Mouse (Mus musculus) midbrain, embryonic 11.5 days (tissue): Measurements from ENCODE around the gene Cnbd2. TPM values are rescaled to one million over a fixed set of nuclear protein-coding genes. Genes with fewer than 3 reads are reported as not detected.
"Not testable (repeated sequence)": the region's sequence is repeated elsewhere in the genome, so short reads cannot be mapped to it uniquely, and the experiment has no call there.

Source experiments
- ATAC-seq: fragments of 200-750 bp; cut with Nextera tagmentation; 2 replicates; pipeline ENCODE4 v1.8.0; 2017; ENCODE audit warnings: moderate TSS enrichment, moderate library complexity; ENCODE audit not compliant: low FRiP score
- DNase-seq: peaks from one replicate; pipeline ENCODE4 v3.0.0; 2015; ENCODE audit warnings: low spot score; ENCODE audit errors: missing footprints
- H3K27ac ChIP-seq: fragments of 300-500 bp; sonication (generic); 2 replicates; pipeline ENCODE4 v1.5.1; 2014; ENCODE audit warnings: low read depth, low read length
- H3K27me3 ChIP-seq: fragments of 300-500 bp; sonication (generic); 2 replicates; pipeline ENCODE4 v1.6.1; 2014; ENCODE audit warnings: mild to moderate bottlenecking, low read length, moderate library complexity, mixed read lengths; ENCODE audit not compliant: control insufficient read depth, insufficient read depth
- H3K36me3 ChIP-seq: fragments of 300-500 bp; sonication (generic); 2 replicates; pipeline ENCODE4 v1.6.1; 2014; ENCODE audit warnings: mild to moderate bottlenecking, low read length, moderate library complexity, mixed read lengths; ENCODE audit not compliant: control insufficient read depth, insufficient read depth
- H3K4me1 ChIP-seq: fragments of 300-500 bp; sonication (generic); 2 replicates; pipeline ENCODE4 v1.6.1; 2014; ENCODE audit warnings: low read length; ENCODE audit not compliant: control insufficient read depth, insufficient read depth
- H3K4me2 ChIP-seq: fragments of 300-500 bp; sonication (generic); 2 replicates; pipeline ENCODE4 v1.6.1; 2014; ENCODE audit warnings: mild to moderate bottlenecking, moderate library complexity
- H3K4me3 ChIP-seq: fragments of 300-500 bp; sonication (generic); 2 replicates; pipeline ENCODE4 v1.5.1; 2014; ENCODE audit warnings: low read depth, low read length
- H3K9ac ChIP-seq: fragments of 300-500 bp; sonication (generic); 2 replicates; pipeline ENCODE4 v1.6.1; 2014; ENCODE audit warnings: low read length
- H3K9me3 ChIP-seq: fragments of 300-500 bp; sonication (generic); 2 replicates; pipeline ENCODE4 v1.6.1; 2016; ENCODE audit warnings: low read length; ENCODE audit not compliant: control insufficient read depth
- WGBS: fragments of 180-500 bp; shearing (Covaris S2); extraction: QIAGEN DNeasy Blood & Tissue Kit; methylation state at CpG from one replicate; pipeline ENCODE4 v1.1.7; 2014; 5-methylcytosine and 5-hydroxymethylcytosine counted together
- polyA plus RNA-seq: library from polyadenylated mRNA; unstranded; fragments of >200 nt; fragmentation: Nextera tagmentation; extraction: Ambion mirVana; gene quantifications from 2 replicates; pipeline ENCODE4 v1.2.1, GENCODE M21; 2014

Gene Cnbd2
- polyA plus RNA-seq, 1 experiment from 2014 or later = 3.3 TPM

DNA sequence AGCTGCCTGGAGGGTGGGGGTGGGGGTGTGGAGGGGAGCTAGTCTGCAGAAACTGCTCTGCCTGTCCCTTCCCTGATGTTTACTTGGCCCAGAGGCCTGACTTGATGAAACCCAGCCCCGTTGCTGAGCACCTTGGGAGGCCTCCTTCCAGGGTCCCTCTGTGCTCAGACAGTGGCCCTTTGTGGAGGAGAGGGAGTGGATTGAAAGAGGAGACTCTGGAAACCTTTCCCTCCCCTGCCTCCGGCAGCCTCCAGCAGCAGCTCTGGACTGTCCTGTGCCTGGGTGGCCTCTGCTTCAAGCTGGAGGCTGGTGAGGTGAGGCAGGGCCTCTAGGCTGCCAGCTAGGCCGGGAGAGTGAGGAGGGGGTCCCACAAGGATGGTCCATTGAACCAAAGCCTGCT is 94.9 kb downstream of the Cnbd2 start:
- WGBS = 12% methylated on average over 3 of the region's 3 CpGs
- ATAC-seq (0 out of 2 replicates have a peak, but pooled peaks have one; percentile 40), DNase-seq (no peak)
- H3K9me3 ChIP-seq = no peaks in the 10 kb centered on the region
- H3K9ac ChIP-seq = peak overlapping the region; percentile 54
- no peaks in the 10 kb centered on the region for H3K36me3 ChIP-seq
- peak overlapping the region; percentile 20; the same call in 1 of the 2 replicates for H3K27ac ChIP-seq
- no peaks in the 10 kb centered on the region for H3K27me3 ChIP-seq
- no peak overlapping the region for H3K4me3 ChIP-seq
- H3K4me1 ChIP-seq = peaks cover 10% of the 10 kb centered on the region
- H3K4me2 ChIP-seq = no peak overlapping the region

DNA sequence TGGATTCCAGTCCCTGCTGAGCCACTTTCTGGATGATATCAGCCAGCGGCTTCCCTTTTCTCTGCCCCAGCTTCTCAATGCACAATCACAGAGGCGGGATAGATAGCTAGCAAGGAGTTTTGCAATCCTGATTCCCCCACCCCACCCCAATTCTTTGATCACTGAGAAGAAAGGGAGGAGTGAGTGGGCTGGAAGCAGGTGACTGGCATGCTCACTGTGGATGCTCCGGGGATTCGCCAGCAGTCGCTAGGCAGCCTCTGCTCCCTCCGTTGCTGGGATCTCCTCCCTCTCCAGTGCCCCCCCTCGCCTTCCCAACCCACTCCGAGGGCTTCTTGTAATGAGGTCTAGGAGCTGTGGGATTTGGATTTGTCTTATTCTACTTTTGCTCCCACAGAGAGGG is 96.1 kb downstream of the Cnbd2 start:
- no peak for ATAC-seq
- Histone ChIP-seq H3K27me3 (no peaks in the 10 kb centered on the region), H3K27ac (no peak overlapping the region), H3K9me3 (no peaks in the 10 kb centered on the region), H3K36me3 (no peaks in the 10 kb centered on the region), H3K4me3 (no peak overlapping the region), H3K4me1 (peaks cover 10% of the 10 kb centered on the region), H3K9ac (peak overlapping the region; percentile 2; the same call in 1 of the 2 replicates), H3K4me2 (no peak overlapping the region)
- no peak for DNase-seq
- 19% methylated on average over 8 of the region's 8 CpGs for WGBS

DNA sequence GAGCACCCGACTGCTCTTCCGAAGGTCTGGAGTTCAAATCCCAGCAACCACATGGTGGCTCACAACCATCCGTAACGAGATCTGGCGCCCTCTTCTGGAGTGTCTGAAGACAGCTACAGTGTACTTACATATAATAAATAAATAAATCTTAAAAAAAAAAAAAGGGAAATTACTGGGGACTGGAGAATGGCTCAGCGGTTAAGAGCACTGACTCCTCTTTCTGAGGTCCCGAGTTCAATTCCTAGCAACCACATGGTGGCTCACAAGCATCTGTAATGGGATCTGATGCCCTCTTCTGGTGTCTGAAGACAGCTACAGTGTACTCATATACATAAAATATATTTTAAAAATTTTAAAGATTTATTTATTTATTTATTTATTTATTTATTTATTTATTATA is 99.2 kb downstream of the Cnbd2 start:
- ATAC-seq, H3K4me1 ChIP-seq, H3K36me3 ChIP-seq, H3K9ac ChIP-seq, DNase-seq, H3K9me3 ChIP-seq, H3K4me3 ChIP-seq, H3K27me3 ChIP-seq, H3K27ac ChIP-seq, H3K4me2 ChIP-seq: not testable (repeated sequence)
- WGBS = 84% methylated on average over 4 of the region's 7 CpGs

DNA sequence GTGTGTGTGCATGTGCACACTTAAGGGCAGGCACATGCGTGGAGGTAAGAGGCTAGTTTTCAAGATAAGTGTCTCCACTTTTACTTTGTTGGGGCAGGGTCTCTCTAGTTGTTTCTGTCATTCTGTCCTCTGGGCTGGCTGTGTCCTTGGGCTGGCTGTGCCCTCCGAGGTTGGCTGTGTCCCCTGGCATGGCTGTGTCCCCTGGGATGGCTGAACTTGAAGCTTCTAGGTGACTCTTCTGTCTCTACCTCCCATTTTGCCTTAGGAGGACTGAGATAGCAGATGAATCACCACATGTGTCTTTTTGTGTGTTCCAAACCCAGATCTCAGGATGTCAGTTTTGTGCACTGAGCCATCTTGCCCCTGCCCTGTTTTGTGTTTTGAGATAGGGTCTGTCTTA is 102.9 kb downstream of the Cnbd2 start:
- 81% methylated on average over 2 of the region's 2 CpGs for WGBS
- Histone ChIP-seq H3K4me1 (no peaks in the 10 kb centered on the region), H3K27me3 (peaks cover 10% of the 10 kb centered on the region), H3K9ac (no peak overlapping the region), H3K9me3 (no peaks in the 10 kb centered on the region), H3K4me3 (no peak overlapping the region), H3K4me2 (no peak overlapping the region), H3K36me3 (no peaks in the 10 kb centered on the region), H3K27ac (no peak overlapping the region)
- DNase-seq (no peak), ATAC-seq (no peak)

DNA sequence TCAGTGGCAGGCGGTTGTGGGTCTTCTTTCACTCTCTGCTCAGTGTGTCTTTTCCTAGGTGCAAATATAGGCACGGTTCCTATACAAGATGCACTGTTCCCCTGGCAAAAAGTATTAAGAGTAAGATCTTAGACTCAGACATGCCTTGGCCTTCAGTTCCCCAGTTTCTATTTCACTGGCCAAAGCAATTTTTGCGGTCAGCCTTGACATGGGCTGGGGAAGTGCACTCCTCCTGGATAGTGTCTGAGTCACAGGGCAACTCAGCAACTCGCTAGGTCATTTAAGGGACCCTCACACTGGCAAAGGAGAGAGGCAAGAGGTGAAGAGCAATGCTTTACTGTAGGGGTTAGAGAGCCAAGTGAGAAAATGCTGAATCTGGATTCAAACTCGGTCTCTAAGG is 103.6 kb downstream of the Cnbd2 start:
- no peaks in the 10 kb centered on the region for H3K36me3 ChIP-seq
- ATAC-seq (no peak), DNase-seq (no peak)
- no peaks in the 10 kb centered on the region for H3K9me3 ChIP-seq
- H3K27ac ChIP-seq = no peak overlapping the region
- H3K4me3 ChIP-seq = no peak overlapping the region
- H3K9ac ChIP-seq = no peak overlapping the region
- WGBS = 66% methylated on average over 5 of the region's 5 CpGs
- H3K4me1 ChIP-seq = no peaks in the 10 kb centered on the region; the same call in 1 of the 2 replicates
- H3K27me3 ChIP-seq = peaks cover 17% of the 10 kb centered on the region
- no peak overlapping the region for H3K4me2 ChIP-seq

DNA sequence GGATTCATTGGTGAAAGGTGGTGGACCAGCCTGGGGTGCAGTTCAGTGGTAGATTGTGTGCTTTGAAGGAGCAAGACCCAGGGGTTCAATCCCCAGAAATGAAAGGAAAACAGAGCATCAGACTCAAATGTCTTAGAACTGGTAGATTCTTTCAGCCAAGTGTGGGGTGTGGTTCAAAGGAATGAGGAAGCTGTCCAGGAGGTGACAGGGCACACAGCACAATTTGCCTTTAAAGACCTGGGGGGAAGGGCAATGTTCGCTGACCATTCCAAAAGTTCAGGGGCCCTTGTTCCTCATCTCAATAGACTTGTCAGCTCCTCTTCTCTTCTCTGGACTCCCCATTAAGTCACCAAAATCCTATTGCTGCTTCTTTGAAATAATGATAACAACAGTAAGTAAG is 105.1 kb downstream of the Cnbd2 start:
- Histone ChIP-seq H3K36me3 (no peaks in the 10 kb centered on the region), H3K4me3 (no peak overlapping the region), H3K27me3 (peaks cover 31% of the 10 kb centered on the region), H3K9me3 (no peaks in the 10 kb centered on the region), H3K4me2 (no peak overlapping the region), H3K27ac (no peak overlapping the region), H3K9ac (no peak overlapping the region), H3K4me1 (peaks cover 2% of the 10 kb centered on the region)
- 52% methylated on average over 1 of the region's 1 CpGs for WGBS
- DNase-seq (no peak), ATAC-seq (no peak)

DNA sequence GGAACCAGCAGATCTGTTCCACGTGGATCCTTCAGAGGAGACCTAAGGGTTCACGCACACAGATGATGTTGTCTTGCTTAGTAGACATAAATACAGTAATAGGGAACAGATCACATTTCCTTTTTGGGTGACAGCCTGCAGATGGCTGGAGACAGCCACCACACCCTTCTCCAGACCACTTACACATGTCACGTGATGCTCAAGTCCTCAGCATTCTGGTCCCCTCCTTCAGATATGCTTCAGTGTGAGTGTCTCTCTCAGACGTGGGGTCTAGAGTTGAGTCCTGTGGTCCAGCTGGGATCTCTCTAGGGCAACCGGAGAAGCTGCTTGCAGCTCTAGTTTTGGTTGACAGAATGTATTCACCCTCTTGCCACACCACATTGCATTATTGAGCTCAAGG is 106.4 kb downstream of the Cnbd2 start:
- DNase-seq (no peak), ATAC-seq (no peak)
- Histone ChIP-seq H3K9me3 (no peaks in the 10 kb centered on the region), H3K4me3 (no peak overlapping the region), H3K27ac (no peak overlapping the region), H3K27me3 (peaks cover 39% of the 10 kb centered on the region), H3K4me1 (peaks cover 2% of the 10 kb centered on the region), H3K36me3 (no peaks in the 10 kb centered on the region), H3K4me2 (no peak overlapping the region), H3K9ac (no peak overlapping the region)
- 83% methylated on average over 5 of the region's 5 CpGs for WGBS

DNA sequence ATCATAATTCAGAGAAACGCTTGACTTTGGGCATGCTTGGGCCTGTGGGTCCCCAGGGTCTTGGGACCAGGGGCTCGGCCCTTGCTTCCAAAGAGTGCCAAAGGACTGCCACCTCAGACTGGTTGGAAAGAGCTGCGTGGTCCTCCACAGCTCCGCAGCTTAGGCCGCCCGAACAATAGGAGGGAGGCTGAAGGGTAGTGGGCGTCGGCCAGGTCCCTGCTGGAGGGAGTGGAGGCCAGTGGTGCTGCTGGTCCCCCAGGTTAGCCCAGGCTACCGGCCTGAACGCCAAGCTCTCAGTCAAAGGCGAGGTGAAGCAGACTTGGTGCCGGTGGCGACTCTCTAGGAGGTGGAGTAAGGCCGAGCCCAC is 108.2 kb downstream of the Cnbd2 start:
- peaks cover 42% of the 10 kb centered on the region for H3K27me3 ChIP-seq

DNA sequence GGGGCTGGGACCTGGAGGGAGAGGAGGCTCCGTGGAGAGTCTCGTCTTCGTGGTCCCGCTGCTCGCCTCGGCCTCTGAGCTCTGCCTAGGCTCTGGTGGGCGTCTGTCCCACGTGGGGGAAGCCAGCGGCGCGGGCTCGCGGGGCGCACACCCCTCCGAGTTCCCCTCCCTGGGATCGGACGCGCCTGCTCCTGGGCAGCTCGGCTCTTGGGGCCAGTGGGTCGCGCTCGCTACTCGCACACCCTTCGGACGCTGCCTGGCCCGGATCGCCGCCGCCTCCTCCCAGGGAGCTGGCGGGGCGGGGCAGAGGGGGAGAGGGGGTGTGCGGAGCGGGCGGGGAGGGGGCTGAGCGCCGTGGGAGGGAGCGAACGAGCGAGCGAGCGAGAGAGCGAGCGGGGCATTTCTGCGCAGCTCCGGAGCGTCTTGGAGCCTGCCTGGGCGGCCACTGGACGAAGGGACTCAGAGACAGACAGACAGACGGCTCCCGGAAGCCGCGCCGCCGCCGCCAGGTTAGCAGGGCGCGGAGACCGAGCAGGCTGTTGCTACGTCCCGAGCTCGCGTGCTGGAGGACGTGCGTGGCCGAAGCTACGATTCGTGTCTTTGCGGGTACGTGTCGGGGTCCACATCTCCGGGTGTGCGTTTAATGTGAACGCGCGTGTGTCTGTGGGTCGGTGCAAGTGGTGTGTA is 108.7 kb downstream of the Cnbd2 start, which contains the start of gene Epb41l1:
TSS of gene Epb41l1 (plus strand) at position 216 of the 687 bp plus-strand sequence.
- Histone ChIP-seq H3K4me1 (peaks cover 6% of the 10 kb centered on the region), H3K9ac (peak within 1 kb of the TSS; percentile 70), H3K4me3 (peak within 1 kb of the TSS; percentile 68), H3K36me3 (no peaks in the 10 kb centered on the region), H3K27ac (peak within 1 kb of the TSS; percentile 30; the same call in 1 of the 2 replicates), H3K4me2 (peak within 1 kb of the TSS; percentile 97), H3K27me3 (peaks cover 42% of the 10 kb centered on the region), H3K9me3 (no peaks in the 10 kb centered on the region)
- DNase-seq = peak; percentile 96
- under 1% methylated on average over 65 of the region's 76 CpGs for WGBS
- peak; percentile 73 for ATAC-seq

More for the DNA sequence above, 108.2 kb downstream of the Cnbd2 start:
- Histone ChIP-seq H3K9me3 (no peaks in the 10 kb centered on the region), H3K4me1 (peaks cover 3% of the 10 kb centered on the region), H3K4me3 (peak overlapping the region; percentile 68), H3K4me2 (peak overlapping the region; percentile 97), H3K9ac (peak overlapping the region; percentile 70), H3K36me3 (no peaks in the 10 kb centered on the region), H3K27ac (peak overlapping the region; percentile 22; the same call in 1 of the 2 replicates)
- WGBS = 7% methylated on average over 14 of the region's 14 CpGs
- ATAC-seq = peak; percentile 53
- DNase-seq = peak; percentile 86
